Mouse (Mus musculus) MEL (cell line): ENCODE measurements around the gene Rprd2.

Source experiments
- CTCF ChIP-seq, 3 experiments: IDR thresholded peaks in 2 of 3; conservative IDR thresholded peaks in 1 of 3; 2 replicates each; pipeline ENCODE4 v1.5.1; 2011 to 2012; ENCODE audit warnings: low read length in 3 of 3, low read depth in 2 of 3, mild to moderate bottlenecking in 2 of 3, improper control_type of control experiment in 1 of 3, inconsistent platforms in 1 of 3, mixed read lengths in 1 of 3, moderate library complexity in 1 of 3; ENCODE audit not compliant: control insufficient read depth in 1 of 3, insufficient read depth in 1 of 3, poor library complexity in 1 of 3, severe bottlenecking in 1 of 3
- ELF1 ChIP-seq: IDR thresholded peaks from 2 replicates; pipeline ENCODE4 v1.6.1; 2014; ENCODE audit warnings: low read depth, mild to moderate bottlenecking, inconsistent platforms, low read length, improper control_type of control experiment, moderate library complexity
- EP300 ChIP-seq, 2 experiments: IDR thresholded peaks; 2 replicates each; pipeline ENCODE4 v1.6.1; 2011; ENCODE audit warnings: improper control_type of control experiment in 2 of 2, low read length in 2 of 2, low read depth in 1 of 2, mild to moderate bottlenecking in 1 of 2
- GABPA ChIP-seq: IDR thresholded peaks from 2 replicates; pipeline ENCODE4 v1.6.1; 2012; ENCODE audit warnings: low read depth, mild to moderate bottlenecking, inconsistent platforms, low read length, improper control_type of control experiment, moderate library complexity
- MAFK ChIP-seq: IDR thresholded peaks from 2 replicates; pipeline ENCODE4 v1.6.1; 2011; ENCODE audit warnings: low read depth, mild to moderate bottlenecking, low read length, improper control_type of control experiment, borderline replicate concordance

DNA sequence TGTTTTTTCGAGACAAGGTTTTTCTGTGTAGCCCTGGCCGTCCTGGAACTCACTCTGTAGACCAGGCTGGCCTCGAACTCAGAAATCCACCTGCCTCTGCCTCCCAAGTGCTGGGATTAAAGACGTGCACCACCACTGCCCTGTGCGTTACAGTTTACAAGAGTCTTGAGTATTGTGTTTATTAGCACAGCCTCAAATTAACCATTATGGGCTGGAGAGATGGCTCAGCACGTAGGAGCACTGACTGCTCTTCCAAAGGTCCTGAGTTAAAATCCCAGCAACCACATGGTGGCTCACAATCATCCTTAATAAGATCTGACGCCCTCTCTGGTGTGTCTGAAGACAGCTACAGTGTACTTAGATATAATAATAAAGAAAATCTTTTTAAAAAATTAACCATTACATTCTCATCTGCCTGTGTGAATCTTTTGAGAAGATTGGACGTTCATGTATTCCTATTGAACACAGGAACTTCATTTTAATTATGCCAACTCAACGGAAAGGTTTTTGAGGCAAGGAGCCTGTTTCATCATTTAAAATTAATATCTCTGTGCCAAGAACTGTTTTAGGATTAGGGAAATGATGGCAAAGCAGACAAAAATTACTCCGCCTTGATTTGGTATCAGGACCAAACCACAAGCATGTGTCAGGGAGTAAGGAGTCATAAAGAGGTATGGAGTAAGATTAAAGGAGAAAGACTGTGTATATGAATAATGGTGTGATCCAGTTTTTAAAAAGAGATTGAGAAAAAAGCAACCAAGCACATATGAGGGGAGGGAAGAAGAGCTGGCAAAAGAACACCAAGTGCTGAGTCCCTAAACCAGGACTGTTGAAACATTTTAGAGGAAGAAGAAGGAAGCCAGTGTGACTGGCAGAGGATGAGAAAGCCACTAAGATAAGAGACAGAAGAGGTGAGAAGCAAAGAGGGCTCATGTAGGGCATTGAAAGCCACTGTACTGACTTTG lies 1.7 kb upstream of the Rprd2 start:
- no peak for TF ChIP-seq EP300 (IDR thresholded peaks at IDR 0.05; ENCODE audit: low read depth in 1 of 2, low read length in 2 of 2)
- TF ChIP-seq CTCF (IDR thresholded peaks at IDR 0.05 in 2 of 3, conservative IDR thresholded peaks at IDR 0.05 in 1 of 3; ENCODE audit: control insufficient read depth in 1 of 3, insufficient read depth in 1 of 3, low read depth in 2 of 3, low read length in 3 of 3, poor library complexity in 1 of 3, severe bottlenecking in 1 of 3), result no peak
- no peak for TF ChIP-seq MAFK
- TF ChIP-seq GABPA, result no peak
- no peak for TF ChIP-seq ELF1
